Mouse (Mus musculus) T-helper 1 cell (primary cell): Measurements from ENCODE around the gene Sccpdh.

ENCODE experiments used
- in situ Hi-C: fragments of 300-600 bp; cut with MboI, MseI; formaldehyde crosslinking; loops from one replicate; pipeline ENCODE4 v1.15.1; 2025; ENCODE audit warnings: high pct_unique_total_duplicates

The Sccpdh gene

GRCm38 (mm10) chr1:179731391-179731790 lies 63.4 kb downstream of the Sccpdh start:
- in situ Hi-C loops: loop anchor here (10.0 kb wide), 1 partner anchor 227 kb away; no protein-coding TSS in a partner anchor

- in situ Hi-C loops: loop anchor here (5.0 to 10.0 kb wide), 2 partner anchors 102 to 230 kb away; no protein-coding TSS in a partner anchor
Observed at GRCm38 (mm10) chr1:179734500-179735474, 66.8 kb downstream of the Sccpdh start.

GRCm38 (mm10) chr1:179736483-179736882 lies 68.5 kb downstream of the Sccpdh start:
- in situ Hi-C loops: loop anchor here (5.0 to 10.0 kb wide), 2 partner anchors 104 to 232 kb away; no protein-coding TSS in a partner anchor
